Mouse (Mus musculus): ENCODE measurements around the gene Usb1. TPM values are rescaled to one million over a fixed set of nuclear protein-coding genes. Genes with fewer than 3 reads are reported as not detected.

Usb1 gene
- polyA plus RNA-seq, 1 experiment from 2014 or later, result 43.0 TPM

DNA sequence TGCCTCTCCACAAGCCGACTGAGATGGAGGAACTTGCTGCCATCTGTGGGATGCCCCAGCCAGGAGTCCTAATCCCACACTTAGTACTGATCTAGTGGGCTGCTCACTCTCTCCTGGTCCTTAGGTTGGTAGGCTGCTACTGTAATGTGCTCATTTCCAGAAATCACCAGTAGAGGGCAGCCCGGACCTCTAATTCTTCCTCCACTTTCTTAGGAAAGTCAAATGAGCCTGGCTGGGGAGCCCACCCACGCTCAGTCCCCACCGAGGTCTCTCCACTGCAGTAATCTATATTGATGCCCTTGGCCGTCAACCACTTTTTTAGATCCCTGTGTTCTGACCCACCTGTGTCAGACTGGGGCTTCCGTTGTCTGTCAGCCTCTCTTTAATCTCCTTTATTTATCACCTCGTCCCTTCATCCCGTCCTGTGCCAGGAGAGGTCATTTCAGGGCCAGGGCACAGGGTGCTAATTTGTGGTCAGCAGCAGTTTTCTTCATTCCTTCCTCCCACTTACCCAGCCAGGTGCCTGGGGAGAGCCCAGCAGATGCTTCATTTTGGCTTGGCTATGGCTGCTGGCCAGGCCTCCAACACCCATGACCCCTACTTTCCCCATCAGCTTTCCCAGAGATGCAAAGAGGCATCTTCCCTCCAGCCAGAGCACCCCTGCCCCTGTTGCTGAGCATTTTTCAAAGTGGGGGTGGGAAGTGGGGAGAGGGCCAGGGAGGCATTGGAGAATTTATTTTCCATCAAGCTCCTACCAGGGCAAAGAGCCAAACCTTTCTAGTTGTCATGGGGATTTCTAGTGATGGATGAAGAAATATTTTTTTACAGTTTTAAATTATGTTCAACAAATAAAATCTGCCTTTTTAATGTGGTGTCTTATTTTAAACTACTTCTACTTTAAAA, 14.8 kb downstream of the Usb1 start:
- Histone ChIP-seq H3K9ac (ENCODE audit: low read length) (no peak overlapping the region), H3K4me1 (ENCODE audit: control insufficient read depth, insufficient read depth, low read length) (no peaks in the 10 kb centered on the region), H3K9me3 (ENCODE audit: control insufficient read depth, low read length) (no peaks in the 10 kb centered on the region), H3K4me3 (ENCODE audit: low read depth, low read length) (no peak overlapping the region), H3K27me3 (ENCODE audit: control insufficient read depth, insufficient read depth, low read length) (peaks cover 3% of the 10 kb centered on the region), H3K4me2 (ENCODE audit: low read depth, severe bottlenecking) (no peak overlapping the region), H3K27ac (replicated peaks; ENCODE audit: low read depth, low read length) (no peak overlapping the region), H3K36me3 (ENCODE audit: control insufficient read depth, insufficient read depth, low read length) (no peaks in the 10 kb centered on the region)
- peak; percentile 88 for DNase-seq (ENCODE audit: low spot score)
- 0 out of 2 replicates have a peak, but pooled peaks have one; percentile 22 for ATAC-seq (ENCODE audit: insufficient number of reproducible peaks, low FRiP score, low TSS enrichment, low read depth)
- 12% methylated on average over 8 of the region's 8 CpGs for WGBS

DNA sequence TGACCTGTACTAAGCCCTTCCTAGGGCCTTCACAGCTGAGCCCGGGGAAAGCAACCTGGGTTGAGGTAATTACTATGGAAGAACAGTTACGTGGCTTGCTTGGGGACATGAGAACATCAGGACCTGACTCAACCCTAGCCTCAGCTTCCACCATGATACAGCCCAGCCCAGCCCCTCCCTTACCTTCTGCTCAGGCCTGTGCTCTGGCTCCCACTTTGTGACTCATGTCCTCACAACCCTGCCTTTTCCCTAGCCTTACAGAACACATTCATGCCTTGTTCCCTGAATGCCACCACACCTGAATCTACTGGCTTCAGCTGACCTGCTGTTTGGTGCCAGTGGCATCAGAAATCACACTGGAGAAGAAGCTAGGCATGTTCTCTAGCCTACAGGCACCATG, 16.3 kb downstream of the Usb1 start:
- Histone ChIP-seq H3K4me2 (ENCODE audit: low read depth, severe bottlenecking) (no peak overlapping the region), H3K9ac (ENCODE audit: low read length) (no peak overlapping the region), H3K4me1 (ENCODE audit: control insufficient read depth, insufficient read depth, low read length) (0 out of 2 replicates have a peak, but pooled peaks cover 2% of the 10 kb centered on the region), H3K4me3 (ENCODE audit: low read depth, low read length) (no peak overlapping the region), H3K27me3 (ENCODE audit: control insufficient read depth, insufficient read depth, low read length) (peaks cover 3% of the 10 kb centered on the region), H3K27ac (replicated peaks; ENCODE audit: low read depth, low read length) (no peak overlapping the region), H3K9me3 (ENCODE audit: control insufficient read depth, low read length) (no peaks in the 10 kb centered on the region), H3K36me3 (ENCODE audit: control insufficient read depth, insufficient read depth, low read length) (no peaks in the 10 kb centered on the region)
- no peak for ATAC-seq (ENCODE audit: insufficient number of reproducible peaks, low FRiP score, low TSS enrichment, low read depth)
- WGBS, result 79% methylated on average over 2 of the region's 2 CpGs
- no peak for DNase-seq (ENCODE audit: low spot score)

DNA sequence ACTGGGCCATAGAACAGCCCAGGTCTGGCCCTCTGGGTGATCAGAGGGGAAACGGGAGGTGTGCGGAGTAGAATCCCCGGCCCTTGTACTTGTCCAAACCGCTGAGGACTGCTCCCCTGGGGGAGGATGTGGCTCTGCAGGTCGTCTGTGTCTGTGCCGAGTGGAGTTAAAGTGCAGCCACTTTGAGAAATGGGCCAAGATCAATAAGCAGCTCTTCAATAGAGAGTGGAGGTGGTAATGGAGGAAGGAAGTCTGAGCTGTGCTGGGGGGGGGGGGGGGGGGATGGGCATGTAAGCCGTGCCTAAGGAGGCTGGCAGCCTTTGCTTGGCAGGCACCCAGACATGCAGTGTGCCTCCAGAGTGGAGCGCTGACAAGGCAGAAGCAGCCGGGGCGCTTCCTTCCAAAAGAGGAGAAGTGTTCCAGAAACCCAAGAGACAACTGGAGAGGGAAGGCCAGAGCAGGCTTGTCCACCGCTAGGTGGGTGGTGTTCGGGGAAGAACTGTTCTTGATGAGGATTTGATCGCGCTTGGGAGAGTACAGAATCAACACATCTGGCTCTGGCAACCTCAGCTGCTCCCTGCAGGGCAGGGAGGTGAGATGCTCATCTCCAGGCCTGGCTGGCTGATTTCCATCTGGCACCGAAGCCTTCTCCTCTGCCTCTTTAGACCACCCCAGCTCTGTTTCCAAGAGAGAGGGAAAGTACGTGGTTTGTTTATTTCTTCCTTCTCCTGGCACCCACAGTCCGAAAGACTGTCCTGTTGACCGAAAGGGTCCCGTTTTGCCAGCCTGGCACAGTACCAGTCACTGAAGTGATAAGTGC, 16.9 kb downstream of the Usb1 start:
- H3K27me3 ChIP-seq (ENCODE audit: control insufficient read depth, insufficient read depth, low read length), result peaks cover 3% of the 10 kb centered on the region
- H3K9ac ChIP-seq (ENCODE audit: low read length), result no peak overlapping the region
- ATAC-seq (ENCODE audit: insufficient number of reproducible peaks, low FRiP score, low TSS enrichment, low read depth), result no peak

DNA sequence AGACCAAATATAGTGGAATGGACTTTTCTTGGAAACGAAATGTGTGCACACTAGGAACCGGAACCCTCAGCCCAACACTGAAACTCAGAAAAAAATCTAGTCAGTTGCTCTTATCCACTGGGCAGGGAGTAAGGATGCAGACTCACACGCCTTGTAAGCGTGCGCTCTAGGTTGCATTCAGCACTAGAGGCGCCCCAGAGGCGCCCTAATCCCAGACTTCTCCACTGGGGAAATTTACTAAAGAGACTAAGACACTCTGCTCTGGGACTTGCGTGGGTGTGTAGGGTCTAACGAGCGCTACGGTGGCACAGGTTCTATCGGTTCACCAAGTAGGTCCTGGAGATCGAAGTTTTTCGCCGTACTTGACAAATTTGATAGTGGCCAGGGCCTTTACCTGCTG, 19.4 kb downstream of the Usb1 start:
- H3K4me3 ChIP-seq (ENCODE audit: low read depth, low read length), result peak overlapping the region; percentile 68; the same call in 1 of the 2 replicates
- H3K9ac ChIP-seq (ENCODE audit: low read length), result no peak overlapping the region
- H3K9me3 ChIP-seq (ENCODE audit: control insufficient read depth, low read length), result no peaks in the 10 kb centered on the region
- peak; percentile 52 for DNase-seq (ENCODE audit: low spot score)
- no peak overlapping the region for H3K27ac ChIP-seq (replicated peaks; ENCODE audit: low read depth, low read length)
- H3K4me2 ChIP-seq (ENCODE audit: low read depth, severe bottlenecking), result peak overlapping the region; percentile 94
- no peaks in the 10 kb centered on the region for H3K36me3 ChIP-seq (ENCODE audit: control insufficient read depth, insufficient read depth, low read length)
- ATAC-seq (ENCODE audit: insufficient number of reproducible peaks, low FRiP score, low TSS enrichment, low read depth), result no peak
- peaks cover 3% of the 10 kb centered on the region for H3K27me3 ChIP-seq (ENCODE audit: control insufficient read depth, insufficient read depth, low read length)
- H3K4me1 ChIP-seq (ENCODE audit: control insufficient read depth, insufficient read depth, low read length), result 0 out of 2 replicates have a peak, but pooled peaks cover 6% of the 10 kb centered on the region
- 6% methylated on average over 15 of the region's 15 CpGs for WGBS

More for the DNA sequence above, 16.9 kb downstream of the Usb1 start:
- Histone ChIP-seq H3K36me3 (ENCODE audit: control insufficient read depth, insufficient read depth, low read length) (no peaks in the 10 kb centered on the region), H3K4me1 (ENCODE audit: control insufficient read depth, insufficient read depth, low read length) (0 out of 2 replicates have a peak, but pooled peaks cover 6% of the 10 kb centered on the region), H3K4me2 (ENCODE audit: low read depth, severe bottlenecking) (no peak overlapping the region), H3K9me3 (ENCODE audit: control insufficient read depth, low read length) (no peaks in the 10 kb centered on the region), H3K4me3 (ENCODE audit: low read depth, low read length) (no peak overlapping the region), H3K27ac (replicated peaks; ENCODE audit: low read depth, low read length) (no peak overlapping the region)
- 67% methylated on average over 19 of the region's 19 CpGs for WGBS
- DNase-seq (ENCODE audit: low spot score), result no peak

DNA sequence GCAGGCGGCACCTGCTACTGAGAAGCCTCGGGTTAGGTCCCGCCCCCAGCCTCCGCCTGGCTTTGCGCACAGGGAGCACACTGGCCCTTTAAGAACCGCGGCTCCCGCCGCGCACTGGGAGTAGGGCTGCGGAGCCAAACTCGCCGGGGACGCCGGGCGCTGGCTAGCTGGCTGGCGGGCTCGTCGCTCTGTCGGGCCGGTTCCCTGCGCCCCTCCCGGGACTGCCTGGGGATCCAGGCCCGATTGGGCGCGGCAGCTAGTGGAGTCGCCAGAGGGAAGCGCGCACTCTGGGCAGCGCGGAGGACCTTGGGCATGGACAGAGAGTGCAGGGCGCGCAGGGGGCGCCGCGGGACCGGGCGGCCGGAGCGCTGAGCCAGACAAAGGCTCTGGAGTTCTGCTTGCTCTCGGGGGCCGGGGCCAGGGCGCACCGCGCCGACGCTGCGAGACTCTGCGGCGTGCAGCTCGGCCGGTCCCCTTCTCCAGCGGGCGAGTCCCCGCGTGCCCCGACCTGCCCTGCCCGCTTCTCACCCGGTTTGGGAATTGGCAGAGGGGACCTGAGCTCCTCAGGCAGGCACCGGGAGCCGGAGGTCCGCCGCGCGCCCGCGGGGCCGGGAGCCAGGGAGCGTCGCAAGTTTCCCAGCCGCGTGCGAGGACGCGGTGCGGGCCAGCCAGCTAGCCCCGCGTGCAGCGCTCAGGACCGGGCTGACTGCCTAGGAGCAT, 20.2 kb downstream of the Usb1 start, which contains the start of gene Mmp15:
TSS of gene Mmp15 (plus strand) at position 118 of the 720 bp plus-strand sequence.
- H3K4me3 ChIP-seq (ENCODE audit: low read depth, low read length), result peak within 1 kb of the TSS; percentile 68
- WGBS, result under 1% methylated on average over 77 of the region's 80 CpGs
- no peaks in the 10 kb centered on the region for H3K9me3 ChIP-seq (ENCODE audit: control insufficient read depth, low read length)
- ATAC-seq (ENCODE audit: insufficient number of reproducible peaks, low FRiP score, low TSS enrichment, low read depth), result peak; percentile 55
- peak within 1 kb of the TSS; percentile 82 for H3K9ac ChIP-seq (ENCODE audit: low read length)
- 0 out of 2 replicates have a peak, but pooled peaks cover 6% of the 10 kb centered on the region for H3K4me1 ChIP-seq (ENCODE audit: control insufficient read depth, insufficient read depth, low read length)
- no peak within 1 kb of the TSS; the same call in 1 of the 2 replicates for H3K27ac ChIP-seq (replicated peaks; ENCODE audit: low read depth, low read length)
- peak; percentile 83 for DNase-seq (ENCODE audit: low spot score)
- H3K4me2 ChIP-seq (ENCODE audit: low read depth, severe bottlenecking), result peak within 1 kb of the TSS; percentile 94
- H3K27me3 ChIP-seq (ENCODE audit: control insufficient read depth, insufficient read depth, low read length), result peaks cover 3% of the 10 kb centered on the region
- no peaks in the 10 kb centered on the region for H3K36me3 ChIP-seq (ENCODE audit: control insufficient read depth, insufficient read depth, low read length)

DNA sequence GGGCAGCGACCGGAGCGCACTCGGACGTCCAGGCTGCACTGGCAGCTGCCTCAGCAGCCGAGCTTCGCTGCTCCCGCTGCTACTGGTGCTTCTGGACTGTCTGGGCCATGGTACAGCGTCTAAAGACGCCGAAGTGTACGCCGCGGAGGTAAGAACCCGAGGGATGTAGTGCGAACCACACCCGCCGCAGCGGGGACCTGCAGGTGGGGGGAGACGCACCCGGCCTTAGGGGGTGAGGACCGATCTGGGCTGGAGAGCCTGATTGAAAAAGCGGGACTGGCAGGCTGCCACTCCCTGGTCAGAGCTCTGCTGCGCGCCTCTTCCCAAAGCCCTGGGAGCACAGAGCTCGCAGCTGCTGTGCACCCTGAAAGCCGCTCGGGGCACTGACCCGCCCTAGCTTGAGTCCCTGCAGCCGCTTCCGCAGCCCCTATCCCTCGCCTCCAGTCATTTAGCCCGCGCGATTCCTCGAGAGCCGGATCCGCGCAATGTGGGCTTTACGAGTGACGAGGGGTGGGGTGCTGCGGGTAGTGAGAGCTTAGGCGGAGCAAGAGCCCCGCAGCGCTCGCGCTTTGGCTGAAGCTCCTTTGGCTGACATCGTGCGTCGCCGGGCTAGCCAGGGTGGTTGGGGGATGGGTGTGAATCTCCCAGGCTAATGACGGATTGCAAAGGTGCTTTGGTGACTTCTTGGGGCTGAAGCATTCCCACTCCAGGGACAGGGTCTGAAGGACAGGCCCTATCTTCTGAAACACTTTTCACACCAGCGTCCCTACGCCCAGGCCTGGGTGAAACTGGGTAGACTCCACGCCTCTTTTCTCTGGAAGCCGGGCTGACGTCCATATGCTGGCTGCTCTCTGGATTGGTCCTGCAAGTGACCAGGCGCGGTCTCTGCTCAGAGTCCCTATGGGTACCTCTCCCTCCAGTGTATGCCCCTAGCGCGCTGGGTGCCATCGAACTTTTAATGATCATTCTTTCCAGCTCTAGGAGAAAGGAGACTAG, 21.1 kb downstream of the Usb1 start:
- ATAC-seq (ENCODE audit: insufficient number of reproducible peaks, low FRiP score, low TSS enrichment, low read depth), result peak; percentile 32
- DNase-seq (ENCODE audit: low spot score), result peak; percentile 73
- Histone ChIP-seq H3K27me3 (ENCODE audit: control insufficient read depth, insufficient read depth, low read length) (peaks cover 3% of the 10 kb centered on the region), H3K4me3 (ENCODE audit: low read depth, low read length) (peak overlapping the region; percentile 68), H3K9me3 (ENCODE audit: control insufficient read depth, low read length) (no peaks in the 10 kb centered on the region), H3K27ac (replicated peaks; ENCODE audit: low read depth, low read length) (no peak overlapping the region), H3K36me3 (ENCODE audit: control insufficient read depth, insufficient read depth, low read length) (no peaks in the 10 kb centered on the region), H3K9ac (ENCODE audit: low read length) (peak overlapping the region; percentile 82), H3K4me1 (ENCODE audit: control insufficient read depth, insufficient read depth, low read length) (0 out of 2 replicates have a peak, but pooled peaks cover 6% of the 10 kb centered on the region), H3K4me2 (ENCODE audit: low read depth, severe bottlenecking) (peak overlapping the region; percentile 94)
- WGBS, result 1% methylated on average over 62 of the region's 62 CpGs

DNA sequence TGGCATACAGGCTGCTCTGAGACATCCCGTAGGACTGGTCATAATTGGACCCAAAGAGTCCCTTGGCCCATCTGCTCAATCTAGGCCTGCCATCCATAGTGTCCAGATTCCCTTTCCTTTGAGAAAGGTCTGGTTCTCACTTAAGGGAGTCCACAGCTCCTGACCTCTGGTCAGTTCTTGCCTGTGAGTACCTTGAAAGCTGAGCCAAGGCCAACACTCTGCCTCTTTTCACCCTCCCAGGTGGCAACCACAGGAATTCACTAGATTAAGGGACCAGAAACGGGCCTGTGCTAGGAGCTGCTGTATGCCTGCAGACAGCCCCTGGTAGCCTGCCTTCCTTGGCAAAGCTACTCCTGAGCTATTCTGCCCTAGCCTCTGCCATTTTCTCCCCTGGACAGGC, 22.5 kb downstream of the Usb1 start:
- H3K27ac ChIP-seq (replicated peaks; ENCODE audit: low read depth, low read length), result no peak overlapping the region

More for the DNA sequence above, 22.5 kb downstream of the Usb1 start:
- Histone ChIP-seq H3K9me3 (ENCODE audit: control insufficient read depth, low read length) (no peaks in the 10 kb centered on the region), H3K36me3 (ENCODE audit: control insufficient read depth, insufficient read depth, low read length) (no peaks in the 10 kb centered on the region), H3K4me3 (ENCODE audit: low read depth, low read length) (no peak overlapping the region), H3K4me2 (ENCODE audit: low read depth, severe bottlenecking) (no peak overlapping the region), H3K4me1 (ENCODE audit: control insufficient read depth, insufficient read depth, low read length) (0 out of 2 replicates have a peak, but pooled peaks cover 6% of the 10 kb centered on the region), H3K9ac (ENCODE audit: low read length) (no peak overlapping the region), H3K27me3 (ENCODE audit: control insufficient read depth, insufficient read depth, low read length) (peaks cover 3% of the 10 kb centered on the region)
- ATAC-seq (ENCODE audit: insufficient number of reproducible peaks, low FRiP score, low TSS enrichment, low read depth) (no peak), DNase-seq (ENCODE audit: low spot score) (no peak)
- WGBS, result 87% methylated on average over 2 of the region's 2 CpGs

Data from limb, embryonic 11.5 days (tissue).